Mouse (Mus musculus) left cerebral cortex, postnatal 14 days (tissue): Measurements from ENCODE around the gene Pkd1. TPM values are rescaled to one million over a fixed set of nuclear protein-coding genes. Genes with fewer than 3 reads are reported as not detected.

Experiments
- DNase-seq, 2 experiments: peaks; one replicate each; pipeline ENCODE4 v3.0.0; 2021 to 2022; ENCODE audit warnings: low spot score in 2 of 2, mixed read lengths in 1 of 2
- intact Hi-C: fragments of 180-260 bp; cut with DNase I; formaldehyde crosslinking; loops from one replicate; pipeline ENCODE4 v1.15.1; 2025
- total RNA-seq, 2 experiments: library from RNA; stranded (reverse); gene quantifications; 2 replicates each; pipeline ENCODE4 v1.2.3; 2021

Gene Pkd1
- total RNA-seq, 2 experiments from 2014 or later, result 68.6 to 78.7 TPM

GRCm38 (mm10) chr17:24595126-24596072 is 45.8 kb downstream of the Pkd1 start:
- no peak for DNase-seq
- intact Hi-C loops, result no loop called here

DNA sequence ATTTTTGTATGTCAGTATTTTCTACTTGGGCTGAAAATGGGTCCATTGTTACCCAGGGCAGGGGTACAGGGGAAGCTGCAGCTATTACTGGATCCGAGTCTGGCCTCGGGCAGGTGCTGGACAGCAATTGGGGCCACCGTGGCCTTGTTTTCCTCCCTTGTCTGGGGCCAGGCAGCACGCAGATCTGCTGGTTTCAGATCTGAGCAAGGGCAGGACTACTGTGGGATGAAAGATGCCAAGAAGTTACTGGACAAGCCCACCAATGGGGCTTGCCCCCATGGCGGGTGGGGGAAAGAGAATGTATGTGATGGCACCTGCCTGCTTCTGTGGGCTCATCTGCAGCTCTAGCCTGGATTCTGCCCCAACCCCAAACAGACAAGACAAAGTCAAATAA is 46.4 kb downstream of the Pkd1 start:
- no peak for DNase-seq
- intact Hi-C loops, result no loop called here

DNA sequence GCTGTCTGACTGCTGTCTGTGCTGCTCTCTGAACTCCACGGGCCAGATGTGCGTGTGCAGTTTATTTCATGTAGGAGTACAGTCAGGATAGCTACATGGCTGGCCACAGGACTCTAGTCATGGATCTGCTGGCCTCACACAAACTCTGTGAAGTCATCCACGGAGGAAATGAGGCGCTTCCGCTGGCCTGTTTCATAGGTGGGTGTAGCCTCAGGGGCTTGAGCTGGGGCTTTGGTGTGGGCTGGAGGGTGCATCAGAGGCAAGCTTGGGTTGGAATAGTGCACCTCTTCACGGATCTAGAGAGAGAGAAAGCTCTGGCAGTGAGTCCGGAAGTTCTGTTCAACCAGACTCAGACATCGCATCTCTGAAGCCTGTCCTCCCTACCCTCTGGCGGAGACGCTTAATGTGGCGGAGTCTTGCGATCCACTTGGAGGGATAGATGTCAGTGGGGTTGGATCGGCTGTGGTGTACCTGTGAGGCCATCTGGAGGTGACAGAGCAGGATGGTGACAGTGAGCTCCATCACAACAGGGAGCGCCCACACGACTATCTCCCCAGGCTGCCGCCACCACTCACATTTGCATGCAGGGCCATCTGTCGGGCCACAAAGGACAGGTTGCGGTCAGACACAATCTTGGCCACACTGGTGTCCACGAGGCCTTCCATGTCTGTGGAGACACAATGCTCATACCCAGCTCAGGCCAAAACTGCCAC is 47.0 kb downstream of the Pkd1 start:
- intact Hi-C loops, result no loop called here
- no peak for DNase-seq

DNA sequence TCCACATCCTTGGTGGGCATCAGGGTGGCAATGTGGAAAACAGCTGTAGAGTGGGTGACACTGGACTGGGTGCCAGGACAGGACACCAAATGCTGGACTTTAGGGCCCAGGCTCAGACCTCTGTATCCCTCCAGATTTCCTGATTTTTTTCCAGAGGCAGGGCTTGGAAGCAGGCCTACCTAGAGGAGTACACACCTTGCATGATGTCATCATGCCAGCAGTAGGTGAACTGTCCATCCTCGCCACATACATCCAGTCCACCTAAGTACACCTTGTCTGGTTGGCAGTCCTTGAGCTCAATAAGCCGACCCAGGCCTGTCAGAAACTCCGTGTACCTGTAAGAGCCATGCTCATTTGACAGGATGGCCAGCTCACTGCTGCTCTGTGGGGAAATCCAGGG is 48.4 kb downstream of the Pkd1 start:
- DNase-seq, result no peak

GRCm38 (mm10) chr17:24600502-24600901 is 50.9 kb downstream of the Pkd1 start:
- no peak for DNase-seq
- intact Hi-C loops, result no loop called here

More for the DNA sequence above, 48.4 kb downstream of the Pkd1 start:
- intact Hi-C loops, result no loop called here

DNA sequence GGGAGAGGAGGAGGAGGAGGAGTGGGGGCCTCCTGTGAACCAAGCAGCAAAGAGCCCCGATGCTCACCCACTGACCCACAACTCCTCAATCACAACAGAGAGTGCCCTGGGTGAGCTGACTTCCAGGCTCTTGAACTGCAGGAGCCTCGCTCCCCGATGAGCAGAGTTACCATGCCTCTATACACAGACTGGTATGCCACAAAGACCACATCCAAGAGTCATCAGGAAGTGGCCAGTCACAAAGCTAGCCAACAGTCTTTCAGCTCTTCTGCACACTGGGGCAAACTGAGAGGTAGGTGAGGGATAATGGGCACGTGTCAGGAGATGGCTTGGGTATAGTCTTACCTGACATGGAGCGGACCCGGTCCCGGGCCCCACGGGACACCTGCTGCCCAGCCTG is 54.3 kb downstream of the Pkd1 start:
- DNase-seq, result no peak
- intact Hi-C loops, result no loop called here

- intact Hi-C loops, result no loop called here
- no peak for DNase-seq
Observed at GRCm38 (mm10) chr17:24604557-24604956, 54.9 kb downstream of the Pkd1 start.

DNA sequence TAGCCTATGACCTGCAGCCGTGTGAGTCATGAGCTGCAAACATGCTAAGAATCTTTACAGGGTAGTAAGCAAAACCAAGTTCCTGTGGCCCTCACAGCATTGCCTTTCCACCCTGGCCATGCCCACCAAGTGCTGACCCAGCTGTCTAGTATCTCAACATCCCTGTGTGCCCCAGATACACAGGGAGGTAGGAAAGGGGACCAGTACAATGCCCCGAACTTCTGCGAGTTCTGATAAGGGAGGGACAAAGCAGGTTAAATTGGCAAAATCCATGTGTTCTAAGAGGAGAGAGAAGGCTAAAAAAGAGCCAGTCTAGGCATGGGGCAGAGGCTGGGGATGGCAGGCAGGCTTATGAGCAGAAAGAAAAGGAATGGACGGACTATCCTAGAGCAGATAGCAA is 58.7 kb downstream of the Pkd1 start:
- no peak for DNase-seq
- intact Hi-C loops, result no loop called here

GRCm38 (mm10) chr17:24608874-24609273 is 59.2 kb downstream of the Pkd1 start:
- intact Hi-C loops, result no loop called here
- no peak for DNase-seq

GRCm38 (mm10) chr17:24610711-24611110 is 61.1 kb downstream of the Pkd1 start:
- no peak for DNase-seq

DNA sequence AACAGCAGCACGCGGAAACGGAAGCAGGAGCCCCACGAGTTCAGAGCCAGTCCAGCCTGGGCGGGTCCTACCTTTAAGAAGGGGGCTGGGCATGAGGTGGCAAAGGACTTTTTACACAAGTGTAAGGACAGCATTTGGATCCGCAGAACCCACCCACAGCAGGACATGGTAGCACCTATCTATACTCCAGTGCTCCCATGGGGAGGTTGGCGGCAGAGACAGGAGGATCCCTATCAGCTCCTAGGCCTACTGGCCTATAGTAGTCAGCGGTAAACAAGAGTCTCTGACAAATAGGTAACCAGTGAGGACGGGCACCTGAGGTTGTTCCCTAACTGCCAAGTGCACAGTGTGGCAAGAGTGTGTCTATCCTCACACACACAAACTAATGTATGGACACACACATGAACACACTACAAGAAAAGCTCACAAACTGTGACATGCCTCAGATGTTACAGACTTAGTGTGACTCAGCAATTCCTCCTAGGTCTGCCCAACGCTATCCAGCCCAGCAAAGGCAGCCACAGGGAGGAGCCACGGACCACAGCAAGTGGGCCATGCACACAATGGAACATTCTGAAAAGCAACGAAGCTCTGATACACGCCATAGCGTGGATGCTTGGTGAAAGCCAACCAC is 68.0 kb downstream of the Pkd1 start:
- intact Hi-C loops, result no loop called here
- no peak for DNase-seq

More at GRCm38 (mm10) chr17:24610711-24611110, 61.1 kb downstream of the Pkd1 start:
- intact Hi-C loops, result no loop called here

DNA sequence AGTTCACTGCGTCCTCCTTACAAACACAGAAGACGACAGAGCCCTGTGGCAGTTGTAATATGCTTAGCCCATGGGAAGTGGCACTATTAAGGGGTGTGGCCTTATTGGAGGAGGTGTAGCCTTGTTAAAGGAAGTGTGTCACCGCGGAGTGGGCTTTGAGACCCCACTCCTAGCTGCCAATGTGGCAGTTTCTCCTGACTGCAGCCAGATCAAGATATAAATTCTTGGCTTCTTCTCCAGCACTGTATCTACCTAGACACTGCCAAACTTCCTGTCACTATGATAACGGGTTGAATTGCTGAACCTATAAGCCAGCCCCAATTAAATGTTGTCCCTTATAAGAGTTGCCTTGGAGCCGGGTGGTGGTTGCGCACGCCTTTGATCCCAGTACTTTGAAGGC is 75.8 kb downstream of the Pkd1 start:
- intact Hi-C loops, result no loop called here
- no peak for DNase-seq

DNA sequence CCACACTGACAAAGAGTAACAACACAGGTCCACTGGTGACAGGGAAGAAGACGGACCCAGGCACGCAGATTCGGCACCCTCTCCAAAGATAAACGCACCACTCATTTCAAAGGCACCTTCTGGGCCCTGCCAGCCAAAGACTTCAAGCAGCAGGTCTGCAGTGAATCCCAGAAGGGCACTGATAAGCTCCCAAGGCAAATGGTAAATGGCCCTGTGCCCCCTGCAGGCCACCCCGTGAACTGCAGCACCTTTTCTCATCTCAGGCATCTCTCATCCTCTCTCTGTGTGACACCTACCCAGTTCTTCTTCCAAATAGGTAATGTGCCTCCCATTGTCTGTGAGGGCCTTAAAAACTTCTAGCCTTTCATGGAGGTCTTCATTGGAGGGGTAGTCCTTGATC is 79.0 kb downstream of the Pkd1 start:
- intact Hi-C loops, result no loop called here
- peak; percentile 58 to 76 for DNase-seq

GRCm38 (mm10) chr17:24630072-24630471 is 80.4 kb downstream of the Pkd1 start:
- intact Hi-C loops, result loop anchor here (5.0 kb wide), 1 partner anchor 37 kb away; the partner anchor contains the start of gene Zfp598
- DNase-seq, result peak in 1 of 2 experiments; percentile 46

DNA sequence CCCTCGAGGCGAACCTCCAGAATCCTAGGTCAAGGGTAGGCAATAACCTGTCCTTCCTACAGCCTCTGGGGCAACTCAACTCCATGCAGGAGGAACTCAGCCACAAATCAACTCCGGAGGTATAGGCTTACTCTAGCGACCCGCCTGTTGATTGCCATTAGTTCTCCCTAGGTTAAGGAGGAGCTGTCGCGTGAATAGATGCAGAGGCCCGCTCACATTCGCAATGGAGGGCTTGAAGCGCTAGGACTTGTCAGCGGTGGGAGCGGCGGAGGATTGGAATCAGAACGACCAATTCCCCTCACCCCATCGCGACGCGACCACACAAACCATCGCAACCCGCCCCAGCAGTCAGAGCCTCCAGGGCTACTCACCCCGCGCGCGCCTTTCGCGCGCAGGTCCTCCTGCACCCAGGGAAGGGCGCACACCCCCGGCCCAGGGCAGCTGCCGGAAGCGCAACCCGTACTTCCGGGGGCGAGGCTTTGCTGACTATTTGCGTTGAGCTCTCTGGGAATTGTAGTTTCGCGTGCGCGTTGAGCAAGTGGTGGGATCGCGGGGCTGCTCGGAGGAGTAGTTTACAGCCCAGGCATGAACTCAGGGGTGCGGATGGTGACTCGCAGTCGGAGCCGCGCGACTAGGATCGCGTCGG is 82.7 kb downstream of the Pkd1 start, which contains the start of the genes Tsc2 and Nthl1:
TSS of gene Tsc2 (minus strand) at position 464 of the 646 bp plus-strand sequence.
TSS of gene Nthl1 (plus strand) at position 514 of the 646 bp plus-strand sequence.
- DNase-seq, result peak; percentile 75 to 83
- intact Hi-C loops, result loop anchor here (5.0 kb wide), 1 partner anchor 35 kb away; the partner anchor contains the start of gene Zfp598

DNA sequence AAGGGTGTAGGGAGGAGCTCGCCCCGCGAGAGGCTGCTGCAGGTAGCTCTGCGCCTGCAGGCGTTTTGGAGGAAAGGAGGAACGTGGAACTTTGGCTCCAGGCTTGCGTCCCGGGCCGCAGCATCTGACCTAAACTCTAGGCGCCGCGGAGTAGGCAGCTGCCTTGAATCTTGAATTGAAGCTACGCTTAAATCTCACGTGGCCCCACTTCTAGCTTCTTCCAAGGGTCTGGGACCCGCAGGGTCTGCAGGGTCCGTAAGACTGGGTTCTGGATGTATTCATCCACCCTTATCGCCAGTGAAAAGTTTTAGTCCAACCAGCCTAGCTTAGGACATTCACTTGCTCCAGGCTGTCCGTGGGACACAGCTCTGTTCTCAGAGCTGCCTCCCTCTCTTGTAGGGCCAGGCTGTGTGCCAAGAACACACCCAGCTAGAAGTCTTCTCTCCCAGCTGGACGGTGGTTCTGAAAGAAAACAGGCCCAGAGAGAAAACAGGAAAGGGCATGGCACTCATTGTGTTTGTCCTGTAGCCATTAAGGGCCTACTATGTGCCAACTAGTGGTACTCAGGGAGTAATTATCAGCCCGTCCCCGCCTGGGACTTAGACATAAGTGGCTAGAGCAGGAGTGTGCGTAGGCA is 83.3 kb downstream of the Pkd1 start:
- intact Hi-C loops, result loop anchor here (5.0 kb wide), 1 partner anchor 34 kb away; the partner anchor contains the start of gene Zfp598
- no peak for DNase-seq

- intact Hi-C loops, result loop anchor here (5.0 kb wide), 1 partner anchor 33 kb away; the partner anchor contains the start of gene Zfp598
Observed at GRCm38 (mm10) chr17:24633831-24634230, 84.2 kb downstream of the Pkd1 start.

GRCm38 (mm10) chr17:24635024-24635423 is 85.4 kb downstream of the Pkd1 start:
- intact Hi-C loops, result no loop called here
- peak; percentile 37 to 38 for DNase-seq

More at GRCm38 (mm10) chr17:24633831-24634230, 84.2 kb downstream of the Pkd1 start:
- no peak for DNase-seq

GRCm38 (mm10) chr17:24635694-24636093 is 86.1 kb downstream of the Pkd1 start:
- DNase-seq, result no peak
- intact Hi-C loops, result no loop called here
